Comparison of ENCODE assay signal across 15 mouse cellular contexts in genomic region chr4:136204775-136205174, GRCm38 (mm10).
"Had no signal": no experiment of that assay in that cellular context is flagged by ENCODE, and none has a peak within 500 bp of the region (broad histone marks: within the 10 kb centered on the region; RNA-seq: fewer than 3 reads in every experiment).

No protein-coding gene starts in this region.

- H3K4me2 ChIP-seq: neural tube, embryonic 15.5 days; stomach, embryonic 15.5 days had no signal

- H3K4me3 ChIP-seq: neural tube, embryonic 15.5 days; stomach, embryonic 15.5 days had no signal

- H3K27ac ChIP-seq: neural tube, embryonic 15.5 days; stomach, embryonic 15.5 days; stomach, postnatal 0 days had no signal

- DNase-seq: retina, postnatal 1 day; right cerebral cortex, adult 18-20 months; right cerebral cortex, postnatal 14 days; right cerebral cortex, postnatal 25 days; right cerebral cortex, postnatal 4 days; spleen, adult 18-20 months; thymus, adult 18-20 months; thymus, adult 2 months; thymus, postnatal 14 days; thymus, postnatal 25 days; thymus, postnatal 36 days; thymus, postnatal 4 days had no signal

- H3K9me3 ChIP-seq: neural tube, embryonic 15.5 days; stomach, embryonic 15.5 days had no signal

- H3K36me3 ChIP-seq: neural tube, embryonic 15.5 days; stomach, embryonic 15.5 days had no signal

- H3K9ac ChIP-seq: neural tube, embryonic 15.5 days; stomach, embryonic 15.5 days had no signal

- H3K27me3 ChIP-seq: neural tube, embryonic 15.5 days; stomach, embryonic 15.5 days had no signal
